Mouse (Mus musculus) frontal cortex, postnatal 25 days (tissue): ENCODE measurements around the gene Fcer2a.

Experiments used
- DNase-seq, 2 experiments: peaks; one replicate each; pipeline ENCODE4 v3.0.0; 2022; ENCODE audit warnings: low spot score in 2 of 2

Fcer2a gene

GRCm38 (mm10) chr8:3694121-3694520 lies at the start of gene Fcer2a:
Fcer2a (minus strand) TSS chr8:3694175.
- no peak for DNase-seq

- DNase-seq = no peak
Observed at GRCm38 (mm10) chr8:3736947-3737346, 43.0 kb upstream of the Fcer2a start.

GRCm38 (mm10) chr8:3735599-3735998 lies 41.6 kb upstream of the Fcer2a start:
- no peak for DNase-seq

- DNase-seq = no peak
Observed at GRCm38 (mm10) chr8:3734084-3734483, 40.1 kb upstream of the Fcer2a start.

GRCm38 (mm10) chr8:3721041-3721440 lies 27.1 kb upstream of the Fcer2a start:
- no peak for DNase-seq

- no peak for DNase-seq
Observed at GRCm38 (mm10) chr8:3720551-3720950, 26.6 kb upstream of the Fcer2a start, which contains the start of gene Clec4g. Clec4g (minus strand) TSS chr8:3720651.

GRCm38 (mm10) chr8:3718559-3718958 lies 24.6 kb upstream of the Fcer2a start:
- peak; percentile 45 to 46 for DNase-seq

GRCm38 (mm10) chr8:3717321-3717954 lies 23.5 kb upstream of the Fcer2a start:
- DNase-seq = no peak

GRCm38 (mm10) chr8:3711646-3712045 lies 17.7 kb upstream of the Fcer2a start:
- DNase-seq = no peak

GRCm38 (mm10) chr8:3710312-3710711 lies 16.3 kb upstream of the Fcer2a start:
- no peak for DNase-seq

- DNase-seq = no peak
Observed at GRCm38 (mm10) chr8:3707611-3708010, 13.6 kb upstream of the Fcer2a start.

- no peak for DNase-seq
Observed at GRCm38 (mm10) chr8:3705711-3706110, 11.7 kb upstream of the Fcer2a start.

- no peak for DNase-seq
Observed at GRCm38 (mm10) chr8:3701491-3701890, 7.5 kb upstream of the Fcer2a start.

GRCm38 (mm10) chr8:3690774-3691173 lies 3.2 kb downstream of the Fcer2a start:
- DNase-seq = no peak

GRCm38 (mm10) chr8:3687537-3687936 lies 6.4 kb downstream of the Fcer2a start:
- no peak for DNase-seq

GRCm38 (mm10) chr8:3685422-3685821 lies 8.6 kb downstream of the Fcer2a start:
- DNase-seq = no peak

- no peak for DNase-seq
Observed at GRCm38 (mm10) chr8:3684530-3684929, 9.4 kb downstream of the Fcer2a start.

- DNase-seq = no peak
Observed at GRCm38 (mm10) chr8:3683408-3684176, 10.4 kb downstream of the Fcer2a start.

- no peak for DNase-seq
Observed at GRCm38 (mm10) chr8:3682435-3682834, 11.5 kb downstream of the Fcer2a start.

- DNase-seq = no peak
Observed at GRCm38 (mm10) chr8:3679656-3680055, 14.3 kb downstream of the Fcer2a start.

- no peak for DNase-seq
Observed at GRCm38 (mm10) chr8:3679236-3679635, 14.7 kb downstream of the Fcer2a start.

- DNase-seq = no peak
Observed at GRCm38 (mm10) chr8:3678831-3679230, 15.1 kb downstream of the Fcer2a start.

- no peak for DNase-seq
Observed at GRCm38 (mm10) chr8:3676993-3677579, 16.9 kb downstream of the Fcer2a start.
